Mouse (Mus musculus): ENCODE data around the gene Frmpd3. TPM values are rescaled to one million over a fixed set of nuclear protein-coding genes. Genes with fewer than 3 reads are reported as not detected.

Gene Frmpd3
- polyA plus RNA-seq, 1 experiment from 2014 or later, result 0.63 TPM

DNA sequence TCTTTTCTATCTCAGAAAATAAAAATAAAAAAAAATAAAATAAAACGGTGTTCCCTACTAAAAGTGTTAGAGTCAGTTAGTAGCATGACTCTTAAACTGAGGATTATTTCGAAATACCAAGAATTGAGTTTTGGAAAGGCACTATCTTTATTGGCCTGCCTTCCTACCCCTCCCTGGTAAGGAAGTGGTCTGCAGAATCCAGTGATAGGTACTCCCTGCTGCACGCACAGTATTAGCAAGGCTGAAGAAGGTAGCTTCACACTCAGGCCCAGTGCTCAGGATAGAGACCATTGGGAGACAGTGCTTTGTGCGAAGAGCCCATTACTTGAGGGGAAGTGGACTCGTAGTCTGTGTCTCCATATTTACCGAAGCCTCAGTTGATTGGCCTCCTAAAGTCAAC lies 136.2 kb downstream of the Frmpd3 start:
- no peak overlapping the region for H3K27ac ChIP-seq (ENCODE audit: low read depth, low read length)
- WGBS, result 90% methylated on average over 6 of the region's 6 CpGs
- H3K9me3 ChIP-seq (ENCODE audit: control insufficient read depth, low read length), result no peaks in the 10 kb centered on the region
- H3K36me3 ChIP-seq (ENCODE audit: control insufficient read depth, insufficient read depth, low read length), result no peaks in the 10 kb centered on the region
- no peak overlapping the region for H3K4me3 ChIP-seq (ENCODE audit: low read depth, low read length)
- no peak for DNase-seq (ENCODE audit: low spot score)
- H3K4me1 ChIP-seq (replicated peaks; ENCODE audit: control insufficient read depth, insufficient read depth, low read length), result no peaks in the 10 kb centered on the region
- H3K27me3 ChIP-seq (ENCODE audit: control insufficient read depth, insufficient read depth, low read length), result no peaks in the 10 kb centered on the region; the same call in 1 of the 2 replicates
- H3K4me2 ChIP-seq (ENCODE audit: low read depth, low read length, severe bottlenecking), result no peak overlapping the region
- H3K9ac ChIP-seq (ENCODE audit: low read length), result no peak overlapping the region
- no peak for ATAC-seq (replicated peaks; ENCODE audit: low FRiP score)

DNA sequence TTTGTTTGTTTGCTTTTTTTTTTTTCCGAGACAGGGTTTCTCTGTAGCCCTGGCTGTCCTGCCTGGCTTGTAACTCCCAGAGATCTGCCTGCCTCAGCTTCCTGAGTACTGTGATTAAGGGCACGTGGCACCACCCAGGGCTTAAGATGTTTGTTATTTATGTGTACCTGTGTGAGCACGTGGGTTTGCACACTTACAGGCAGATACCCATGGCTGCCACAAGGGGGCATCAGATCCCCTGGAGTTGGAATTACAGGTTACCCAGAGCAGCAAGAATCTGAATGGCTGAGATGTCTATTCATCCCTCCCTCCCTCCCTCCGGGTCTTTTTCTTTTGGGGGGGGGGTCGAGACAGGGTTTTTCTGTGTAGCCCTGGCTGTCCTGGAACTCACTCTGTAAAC lies 137.1 kb downstream of the Frmpd3 start:
- no peak overlapping the region for H3K27ac ChIP-seq (ENCODE audit: low read depth, low read length)
- no peak overlapping the region for H3K9ac ChIP-seq (ENCODE audit: low read length)
- H3K9me3 ChIP-seq (ENCODE audit: control insufficient read depth, low read length), result no peaks in the 10 kb centered on the region
- no peaks in the 10 kb centered on the region for H3K36me3 ChIP-seq (ENCODE audit: control insufficient read depth, insufficient read depth, low read length)
- WGBS, result 68% methylated on average over 4 of the region's 5 CpGs
- ATAC-seq (replicated peaks; ENCODE audit: low FRiP score) (no peak), DNase-seq (ENCODE audit: low spot score) (peak; percentile 53)
- H3K27me3 ChIP-seq (ENCODE audit: control insufficient read depth, insufficient read depth, low read length), result no peaks in the 10 kb centered on the region; the same call in 1 of the 2 replicates
- no peak overlapping the region for H3K4me3 ChIP-seq (ENCODE audit: low read depth, low read length)
- H3K4me2 ChIP-seq (ENCODE audit: low read depth, low read length, severe bottlenecking), result no peak overlapping the region
- no peaks in the 10 kb centered on the region for H3K4me1 ChIP-seq (replicated peaks; ENCODE audit: control insufficient read depth, insufficient read depth, low read length)

MicroRNAs within 50 kb of the gene (microRNA counts, 519-probe panel; counts per million panel counts)
- microRNA mmu-miR-3475, result 31.2 counts per million

Small RNAs within 50 kb of the gene (microRNA-seq; reads per million reads assigned to microRNA genes)
- 21.0 reads per million, percentile 14 among the genes with 10 or more reads in this experiment for gene Mir3475 (ENCODE audit: insufficient number of aligned reads)

Other genes starting within 250 kb of the Frmpd3 start
- gene Prps1, start 114.3 kb downstream of the Frmpd3 start, polyA plus RNA-seq (2014; fragmentation: Nextera tagmentation; extraction: Ambion mirVana), result 81.5 and 89.5 TPM in 2 replicates

All from forebrain, embryonic 11.5 days (tissue).